Mouse (Mus musculus): Measurements from ENCODE around the gene Tmem37. TPM values are rescaled to one million over a fixed set of nuclear protein-coding genes. Genes with fewer than 3 reads are reported as not detected.

The Tmem37 gene
- polyA plus RNA-seq, 1 experiment from 2014 or later: 51.3 TPM

GRCm38 (mm10) chr1:120047325-120047724 is 26.5 kb downstream of the Tmem37 start:
- peaks cover 10% of the 10 kb centered on the region for H3K4me1 ChIP-seq
- H3K36me3 ChIP-seq: no peaks in the 10 kb centered on the region
- H3K4me3 ChIP-seq (replicated peaks): no peak overlapping the region
- H3K27ac ChIP-seq: no peak overlapping the region
- H3K27me3 ChIP-seq: no peaks in the 10 kb centered on the region
- H3K9ac ChIP-seq: no peak overlapping the region
- no peaks in the 10 kb centered on the region for H3K9me3 ChIP-seq (replicated peaks)
- no peak overlapping the region for H3K4me2 ChIP-seq
- ATAC-seq (replicated peaks; ENCODE audit: low FRiP score): no peak

- no peaks in the 10 kb centered on the region for H3K4me1 ChIP-seq
- H3K27me3 ChIP-seq: no peaks in the 10 kb centered on the region
- no peak overlapping the region for H3K27ac ChIP-seq
- no peak overlapping the region for H3K4me2 ChIP-seq
- 0 out of 2 replicates have a peak, but pooled peaks have one; percentile 33 for ATAC-seq (replicated peaks; ENCODE audit: low FRiP score)
- WGBS: 71% methylated on average over 16 of the region's 16 CpGs
- no peaks in the 10 kb centered on the region for H3K9me3 ChIP-seq (replicated peaks)
- H3K4me3 ChIP-seq (replicated peaks): no peak overlapping the region
- no peak overlapping the region for H3K9ac ChIP-seq
- H3K36me3 ChIP-seq: no peaks in the 10 kb centered on the region
Observed at GRCm38 (mm10) chr1:120044584-120044983, 29.3 kb downstream of the Tmem37 start.

- H3K4me2 ChIP-seq: no peak overlapping the region
- H3K4me1 ChIP-seq: no peaks in the 10 kb centered on the region
- H3K27ac ChIP-seq: no peak overlapping the region
- ATAC-seq (replicated peaks; ENCODE audit: low FRiP score): no peak
- no peak overlapping the region for H3K9ac ChIP-seq
- no peaks in the 10 kb centered on the region for H3K9me3 ChIP-seq (replicated peaks)
- WGBS: 85% methylated on average over 8 of the region's 8 CpGs
- no peak overlapping the region for H3K4me3 ChIP-seq (replicated peaks)
- no peaks in the 10 kb centered on the region for H3K27me3 ChIP-seq
- no peaks in the 10 kb centered on the region for H3K36me3 ChIP-seq
Observed at GRCm38 (mm10) chr1:120042421-120042820, 31.5 kb downstream of the Tmem37 start.

GRCm38 (mm10) chr1:120038594-120038993 is 35.3 kb downstream of the Tmem37 start:
- no peak overlapping the region for H3K4me3 ChIP-seq (replicated peaks)
- no peaks in the 10 kb centered on the region for H3K36me3 ChIP-seq
- no peaks in the 10 kb centered on the region for H3K27me3 ChIP-seq
- no peak overlapping the region for H3K27ac ChIP-seq
- ATAC-seq (replicated peaks; ENCODE audit: low FRiP score): no peak
- no peak overlapping the region for H3K4me2 ChIP-seq
- H3K4me1 ChIP-seq: 0 out of 2 replicates have a peak, but pooled peaks cover 3% of the 10 kb centered on the region
- H3K9me3 ChIP-seq (replicated peaks): no peaks in the 10 kb centered on the region
- no peak overlapping the region for H3K9ac ChIP-seq
- 67% methylated on average over 9 of the region's 9 CpGs for WGBS

- H3K4me1 ChIP-seq: peaks cover 11% of the 10 kb centered on the region
- H3K9ac ChIP-seq: no peak overlapping the region
- no peak overlapping the region for H3K4me2 ChIP-seq
- H3K4me3 ChIP-seq (replicated peaks): no peak overlapping the region
- WGBS: 56% methylated on average over 9 of the region's 9 CpGs
- ATAC-seq (replicated peaks; ENCODE audit: low FRiP score): no peak
- no peak overlapping the region for H3K27ac ChIP-seq
- H3K27me3 ChIP-seq: no peaks in the 10 kb centered on the region
- H3K9me3 ChIP-seq (replicated peaks): no peaks in the 10 kb centered on the region
- no peaks in the 10 kb centered on the region for H3K36me3 ChIP-seq
Observed at GRCm38 (mm10) chr1:120037021-120037683, 36.7 kb downstream of the Tmem37 start.

GRCm38 (mm10) chr1:120035456-120036034 is 38.3 kb downstream of the Tmem37 start:
- H3K9ac ChIP-seq: no peak overlapping the region
- no peaks in the 10 kb centered on the region for H3K36me3 ChIP-seq
- H3K4me3 ChIP-seq (replicated peaks): no peak overlapping the region
- peaks cover 11% of the 10 kb centered on the region for H3K4me1 ChIP-seq
- ATAC-seq (replicated peaks; ENCODE audit: low FRiP score): no peak
- WGBS: 85% methylated on average over 7 of the region's 7 CpGs
- H3K27me3 ChIP-seq: no peaks in the 10 kb centered on the region
- H3K4me2 ChIP-seq: no peak overlapping the region
- H3K9me3 ChIP-seq (replicated peaks): no peaks in the 10 kb centered on the region
- H3K27ac ChIP-seq: no peak overlapping the region

- no peaks in the 10 kb centered on the region for H3K27me3 ChIP-seq
Observed at GRCm38 (mm10) chr1:120034793-120035192, 39.1 kb downstream of the Tmem37 start.

GRCm38 (mm10) chr1:120033469-120033854 is 40.4 kb downstream of the Tmem37 start:
- no peak for ATAC-seq (replicated peaks; ENCODE audit: low FRiP score)

More at GRCm38 (mm10) chr1:120034793-120035192, 39.1 kb downstream of the Tmem37 start:
- H3K27ac ChIP-seq: no peak overlapping the region
- no peak overlapping the region for H3K4me2 ChIP-seq
- no peaks in the 10 kb centered on the region for H3K36me3 ChIP-seq
- no peak for ATAC-seq (replicated peaks; ENCODE audit: low FRiP score)
- no peak overlapping the region for H3K4me3 ChIP-seq (replicated peaks)
- H3K9ac ChIP-seq: no peak overlapping the region
- peaks cover 11% of the 10 kb centered on the region for H3K4me1 ChIP-seq
- 53% methylated on average over 1 of the region's 1 CpGs for WGBS
- H3K9me3 ChIP-seq (replicated peaks): no peaks in the 10 kb centered on the region

GRCm38 (mm10) chr1:120032804-120033468 is 40.9 kb downstream of the Tmem37 start:
- H3K9ac ChIP-seq: no peak overlapping the region
- peak; percentile 94 for ATAC-seq (replicated peaks; ENCODE audit: low FRiP score)
- peaks cover 11% of the 10 kb centered on the region for H3K4me1 ChIP-seq
- WGBS: 39% methylated on average over 10 of the region's 10 CpGs
- H3K4me3 ChIP-seq (replicated peaks): no peak overlapping the region
- H3K9me3 ChIP-seq (replicated peaks): no peaks in the 10 kb centered on the region
- H3K36me3 ChIP-seq: no peaks in the 10 kb centered on the region
- no peak overlapping the region; the same call in 1 of the 2 replicates for H3K4me2 ChIP-seq
- no peaks in the 10 kb centered on the region for H3K27me3 ChIP-seq
- no peak overlapping the region for H3K27ac ChIP-seq

More at GRCm38 (mm10) chr1:120033469-120033854, 40.4 kb downstream of the Tmem37 start:
- no peak overlapping the region; the same call in 1 of the 2 replicates for H3K4me2 ChIP-seq
- no peak overlapping the region for H3K27ac ChIP-seq
- H3K27me3 ChIP-seq: no peaks in the 10 kb centered on the region
- H3K9me3 ChIP-seq (replicated peaks): no peaks in the 10 kb centered on the region
- H3K36me3 ChIP-seq: no peaks in the 10 kb centered on the region
- H3K4me3 ChIP-seq (replicated peaks): no peak overlapping the region
- H3K9ac ChIP-seq: no peak overlapping the region
- peaks cover 11% of the 10 kb centered on the region for H3K4me1 ChIP-seq
- 79% methylated on average over 2 of the region's 2 CpGs for WGBS

- Histone ChIP-seq H3K4me3 (replicated peaks) (no peak overlapping the region), H3K9ac (no peak overlapping the region), H3K36me3 (no peaks in the 10 kb centered on the region), H3K4me2 (no peak overlapping the region), H3K27me3 (no peaks in the 10 kb centered on the region), H3K9me3 (replicated peaks) (no peaks in the 10 kb centered on the region), H3K4me1 (peaks cover 8% of the 10 kb centered on the region), H3K27ac (no peak overlapping the region)
- no peak for ATAC-seq (replicated peaks; ENCODE audit: low FRiP score)
- WGBS: 80% methylated on average over 3 of the region's 3 CpGs
Observed at GRCm38 (mm10) chr1:120030474-120030873, 43.4 kb downstream of the Tmem37 start.

- H3K9ac ChIP-seq: no peak overlapping the region
- no peaks in the 10 kb centered on the region for H3K36me3 ChIP-seq
- no peak overlapping the region for H3K27ac ChIP-seq
- no peaks in the 10 kb centered on the region for H3K27me3 ChIP-seq
- WGBS: 58% methylated on average over 4 of the region's 4 CpGs
- H3K4me2 ChIP-seq: no peak overlapping the region
- H3K9me3 ChIP-seq (replicated peaks): no peaks in the 10 kb centered on the region
- H3K4me1 ChIP-seq: peaks cover 16% of the 10 kb centered on the region
- no peak overlapping the region for H3K4me3 ChIP-seq (replicated peaks)
- ATAC-seq (replicated peaks; ENCODE audit: low FRiP score): no peak
Observed at GRCm38 (mm10) chr1:120027693-120028092, 46.2 kb downstream of the Tmem37 start.

- no peaks in the 10 kb centered on the region for H3K9me3 ChIP-seq (replicated peaks)
- peaks cover 16% of the 10 kb centered on the region for H3K4me1 ChIP-seq
- no peak overlapping the region for H3K9ac ChIP-seq
- ATAC-seq (replicated peaks; ENCODE audit: low FRiP score): peak; percentile 49
- H3K27ac ChIP-seq: peak overlapping the region; percentile 77
- WGBS: 15% methylated on average over 2 of the region's 2 CpGs
- no peak overlapping the region for H3K4me2 ChIP-seq
- no peak overlapping the region for H3K4me3 ChIP-seq (replicated peaks)
- no peaks in the 10 kb centered on the region for H3K36me3 ChIP-seq
- no peaks in the 10 kb centered on the region for H3K27me3 ChIP-seq
Observed at GRCm38 (mm10) chr1:120025050-120025439, 48.8 kb downstream of the Tmem37 start.
